Mouse (Mus musculus) adrenal gland, adult 8-10 months (tissue): ENCODE data around the gene Ern1. TPM values are rescaled to one million over a fixed set of nuclear protein-coding genes. Genes with fewer than 3 reads are reported as not detected.

Source experiments
- total RNA-seq, 4 experiments: library from RNA; stranded (reverse); gene quantifications; 2 replicates each; pipeline ENCODE4 v1.2.4; 2022

Gene Ern1
- total RNA-seq, 4 experiments from 2014 or later = 171 to 211 (median 198) TPM

Other genes starting within 250 kb of the Ern1 start
- 10 to 100 TPM; 42.3 to 82.3 (median 59.1) TPM for gene Ftsj3, start 231.8 kb downstream of the Ern1 start, total RNA-seq
- gene Psmc5, start 231.7 kb downstream of the Ern1 start, total RNA-seq = 100 to 1,000 TPM; 151 to 166 (median 154) TPM
- gene Smarcd2, start 214.9 kb downstream of the Ern1 start, total RNA-seq = 10 to 100 TPM; 74.0 to 91.9 (median 85.8) TPM
- under 1 TPM in 3 of 4 experiments, not detected in 1; 0.15 to 0.19 (median 0.17) TPM for gene Tcam1, start 211.2 kb downstream of the Ern1 start, total RNA-seq
- not detected for gene Gh, start 186.0 kb downstream of the Ern1 start, total RNA-seq
- gene Cd79b, start 173.1 kb downstream of the Ern1 start, total RNA-seq = 1 to 10 TPM; 1.2 to 2.3 (median 1.6) TPM
- gene Scn4a, start 134.6 kb downstream of the Ern1 start, total RNA-seq = under 1 TPM in 3 of 4 experiments, not detected in 1; 0.06 to 0.43 (median 0.07) TPM
- gene Prr29, start 122.4 kb downstream of the Ern1 start, total RNA-seq = under 1 TPM in 1 of 4 experiments, not detected in 3; 0.65 TPM
- 10 to 100 TPM; 10.0 to 15.8 (median 13.6) TPM for gene Icam2, start 99.8 kb downstream of the Ern1 start, total RNA-seq
- 10 to 100 TPM; 48.2 to 56.8 (median 54.5) TPM for gene Tex2, start 125.6 kb upstream of the Ern1 start, total RNA-seq